Mouse (Mus musculus) lung, postnatal 10 days (tissue): ENCODE results near the gene Ifitm5.
"Not testable (repeated sequence)": the region's sequence is repeated elsewhere in the genome, so short reads cannot be mapped to it uniquely, and the experiment has no call there.

Source experiments
- DNase-seq: peaks from one replicate; pipeline ENCODE4 v3.0.0; 2021

The Ifitm5 gene

GRCm38 (mm10) chr7:140949824-140950530, at the start of gene Ifitm5:
Ifitm5 (minus strand) TSS chr7:140950291.
- no peak for DNase-seq

GRCm38 (mm10) chr7:140998853-140999700, 49.0 kb upstream of the Ifitm5 start:
- DNase-seq = no peak

GRCm38 (mm10) chr7:140997817-140998216, 47.7 kb upstream of the Ifitm5 start:
- DNase-seq = no peak

GRCm38 (mm10) chr7:140991117-140991689, 41.1 kb upstream of the Ifitm5 start:
- no peak for DNase-seq

GRCm38 (mm10) chr7:140990622-140991021, 40.5 kb upstream of the Ifitm5 start:
- no peak for DNase-seq

GRCm38 (mm10) chr7:140990185-140990584, 40.1 kb upstream of the Ifitm5 start:
- no peak for DNase-seq

GRCm38 (mm10) chr7:140989022-140989421, 38.9 kb upstream of the Ifitm5 start:
- no peak for DNase-seq

- DNase-seq = no peak
Measured at GRCm38 (mm10) chr7:140987182-140988138, 37.4 kb upstream of the Ifitm5 start.

- DNase-seq = no peak
Measured at GRCm38 (mm10) chr7:140982971-140983370, 32.9 kb upstream of the Ifitm5 start.

- DNase-seq = no peak
Measured at GRCm38 (mm10) chr7:140981704-140982103, 31.6 kb upstream of the Ifitm5 start.

GRCm38 (mm10) chr7:140976720-140977119, 26.6 kb upstream of the Ifitm5 start:
- not testable (repeated sequence) for DNase-seq

- no peak for DNase-seq
Measured at GRCm38 (mm10) chr7:140975465-140975864, 25.4 kb upstream of the Ifitm5 start.

- no peak for DNase-seq
Measured at GRCm38 (mm10) chr7:140974940-140975339, 24.8 kb upstream of the Ifitm5 start.

GRCm38 (mm10) chr7:140973396-140974165, 23.5 kb upstream of the Ifitm5 start:
- DNase-seq = no peak

GRCm38 (mm10) chr7:140971479-140972171, 21.5 kb upstream of the Ifitm5 start:
- DNase-seq = peak; percentile 60

- no peak for DNase-seq
Measured at GRCm38 (mm10) chr7:140970931-140971330, 20.8 kb upstream of the Ifitm5 start.

- DNase-seq = not testable (repeated sequence)
Measured at GRCm38 (mm10) chr7:140968710-140969109, 18.6 kb upstream of the Ifitm5 start.

- no peak for DNase-seq
Measured at GRCm38 (mm10) chr7:140967862-140968591, 17.9 kb upstream of the Ifitm5 start.

GRCm38 (mm10) chr7:140966921-140967320, 16.8 kb upstream of the Ifitm5 start, which contains the start of gene Ifitm1:
Ifitm1 (plus strand) TSS chr7:140967221.
- DNase-seq = no peak

GRCm38 (mm10) chr7:140962733-140963132, 12.6 kb upstream of the Ifitm5 start:
- DNase-seq = no peak
